Mouse (Mus musculus) CH12.LX (cell line): ENCODE measurements around the gene Bcl7b. TPM values are rescaled to one million over a fixed set of nuclear protein-coding genes. Genes with fewer than 3 reads are reported as not detected.
A peak's percentile ranks its signal among the peaks of the same experiment; 100 is the strongest.

Source experiments
- DNase-seq: peaks from one replicate; pipeline ENCODE4 v3.0.0-alpha.2; 2013; ENCODE audit errors: extremely low read depth
- H3K27ac ChIP-seq: 2 replicates; pipeline ENCODE4 v1.5.1; 2012; ENCODE audit warnings: low read depth, mild to moderate bottlenecking, control low read depth, moderate library complexity; ENCODE audit not compliant: insufficient read depth
- H3K27me3 ChIP-seq: replicated peaks from 2 replicates; pipeline ENCODE3; 2012; ENCODE audit warnings: inconsistent platforms
- H3K36me3 ChIP-seq, 2 experiments: replicated peaks in 1 of 2; 2 replicates each; pipeline versions ENCODE3 to v1.6.1; 2012; ENCODE audit warnings: inconsistent platforms in 1 of 2, low read length in 1 of 2, mild to moderate bottlenecking in 1 of 2, mixed read lengths in 1 of 2, moderate library complexity in 1 of 2; ENCODE audit not compliant: control insufficient read depth in 1 of 2, insufficient read depth in 1 of 2
- H3K4me1 ChIP-seq, 2 experiments: 2 replicates each; pipeline ENCODE4 v1.6.1; 2012; ENCODE audit warnings: inconsistent platforms in 1 of 2, moderate library complexity in 1 of 2; ENCODE audit not compliant: insufficient read depth in 2 of 2, control insufficient read depth in 1 of 2
- H3K4me2 ChIP-seq: 2 replicates; pipeline ENCODE4 v1.6.1; 2012; ENCODE audit warnings: low read depth, mild to moderate bottlenecking, control low read depth; ENCODE audit not compliant: poor library complexity, insufficient read depth, severe bottlenecking
- H3K4me3 ChIP-seq, 3 experiments: fragments of 150-350 bp in 1 of 3; sonication (generic) in 1 of 3; replicated peaks in 1 of 3; 2 replicates each; pipeline versions ENCODE3 to v1.5.1; 2011 to 2012; ENCODE audit warnings: low read depth in 2 of 3, low read length in 2 of 3, mild to moderate bottlenecking in 2 of 3, moderate library complexity in 2 of 3, control low read depth in 1 of 3, improper control_type of control experiment in 1 of 3, inconsistent platforms in 1 of 3, mixed read lengths in 1 of 3; ENCODE audit not compliant: poor library complexity in 1 of 3
- H3K79me2 ChIP-seq: replicated peaks from 2 replicates; pipeline ENCODE4 v1.6.1; 2012; ENCODE audit warnings: mild to moderate bottlenecking, moderate library complexity; ENCODE audit not compliant: control insufficient read depth, poor library complexity, insufficient read depth, severe bottlenecking; ENCODE audit errors: extremely low read depth
- H3K9ac ChIP-seq: 2 replicates; pipeline ENCODE4 v1.6.1; 2012; ENCODE audit warnings: low read depth, mild to moderate bottlenecking, control low read depth, moderate library complexity; ENCODE audit not compliant: insufficient read depth
- H3K9me3 ChIP-seq: replicated peaks from 2 replicates; pipeline ENCODE3; 2012; ENCODE audit warnings: low read length, inconsistent platforms, mixed read lengths
- BHLHE40 ChIP-seq: IDR thresholded peaks from 2 replicates; pipeline ENCODE4 v1.6.1; 2011; ENCODE audit warnings: mild to moderate bottlenecking, low read depth, low read length, improper control_type of control experiment
- CHD1 ChIP-seq: IDR thresholded peaks from 2 replicates; pipeline ENCODE4 v1.6.1; 2012; ENCODE audit warnings: low read depth, low read length, improper control_type of control experiment, inconsistent platforms
- CTCF ChIP-seq, 2 experiments: IDR thresholded peaks in 1 of 2; conservative IDR thresholded peaks in 1 of 2; 2 replicates each; pipeline ENCODE4 v1.5.1; 2011 to 2012; ENCODE audit warnings: low read depth in 2 of 2, low read length in 2 of 2, improper control_type of control experiment in 1 of 2, inconsistent platforms in 1 of 2, mild to moderate bottlenecking in 1 of 2, moderate library complexity in 1 of 2
- ELF1 ChIP-seq: IDR thresholded peaks from 2 replicates; pipeline ENCODE4 v1.6.1; 2014; ENCODE audit warnings: low read depth, mild to moderate bottlenecking, inconsistent platforms, low read length, improper control_type of control experiment
- IRF4 ChIP-seq: IDR thresholded peaks from 2 replicates; pipeline ENCODE4 v1.6.1; 2014; ENCODE audit warnings: low read depth, mild to moderate bottlenecking, inconsistent platforms, low read length, improper control_type of control experiment
- MAFK ChIP-seq: IDR thresholded peaks from 2 replicates; pipeline ENCODE4 v1.6.1; 2011; ENCODE audit warnings: low read length, improper control_type of control experiment; ENCODE audit not compliant: insufficient replicate concordance
- MXI1 ChIP-seq: IDR thresholded peaks from 2 replicates; pipeline ENCODE4 v1.6.1; 2011; ENCODE audit warnings: mild to moderate bottlenecking, low read depth, low read length, improper control_type of control experiment
- MYC ChIP-seq: IDR thresholded peaks from 2 replicates; pipeline ENCODE4 v1.6.1; 2011; ENCODE audit warnings: low read depth, mild to moderate bottlenecking, improper control_type of control experiment, low read length
- PAX5 ChIP-seq: IDR thresholded peaks from 2 replicates; pipeline ENCODE4 v1.6.1; 2012; ENCODE audit warnings: low read length, inconsistent platforms, mixed read lengths
- POLR2A ChIP-seq: IDR thresholded peaks from 2 replicates; pipeline ENCODE4 v1.6.1; 2011; ENCODE audit warnings: low read depth, mild to moderate bottlenecking, improper control_type of control experiment, low read length
- RAD21 ChIP-seq: IDR thresholded peaks from 2 replicates; pipeline ENCODE4 v1.6.1; 2011; ENCODE audit warnings: low read depth, mild to moderate bottlenecking, low read length, improper control_type of control experiment, moderate library complexity
- SIN3A ChIP-seq: IDR thresholded peaks from 2 replicates; pipeline ENCODE4 v1.6.1; 2012; ENCODE audit warnings: low read length, improper control_type of control experiment, inconsistent platforms
- SMC3 ChIP-seq: IDR thresholded peaks from 2 replicates; pipeline ENCODE4 v1.6.1; 2011; ENCODE audit warnings: low read depth, low read length, improper control_type of control experiment
- UBTF ChIP-seq: IDR thresholded peaks from 2 replicates; pipeline ENCODE4 v1.6.1; 2012; ENCODE audit warnings: low read depth, mild to moderate bottlenecking, inconsistent platforms, low read length, improper control_type of control experiment, moderate library complexity
- USF1 ChIP-seq: IDR thresholded peaks from 2 replicates; pipeline ENCODE4 v1.6.1; 2014; ENCODE audit warnings: low read depth, mild to moderate bottlenecking, inconsistent platforms, low read length, improper control_type of control experiment
- USF2 ChIP-seq: conservative IDR thresholded peaks from 2 replicates; pipeline ENCODE4 v1.6.1; 2011; ENCODE audit warnings: low read depth, low read length, improper control_type of control experiment
- ZC3H11A ChIP-seq: IDR thresholded peaks from 2 replicates; pipeline ENCODE4 v1.6.1; 2012; ENCODE audit warnings: low read depth, mild to moderate bottlenecking, inconsistent platforms, low read length, improper control_type of control experiment
- dilution Hi-C: fragments of 300-500 bp; cut with MboI; formaldehyde crosslinking; loops from 2 replicates; pipeline ENCODE4 v1.14.3; 2020; ENCODE audit warnings: low sequenced_read_pairs; ENCODE audit not compliant: extremely low pct_unique_long_range_greater_than_20kb, extremely low pct_ligation_motif_present
- in situ Hi-C: fragments of 300-500 bp; cut with MboI; formaldehyde crosslinking; loops from 3 replicates; pipeline ENCODE4 v1.14.3; 2019; ENCODE audit warnings: low sequenced_read_pairs, low pct_ligation_motif_present, low pct_unique_long_range_greater_than_20kb, mixed read lengths
- polyA plus RNA-seq: library from polyadenylated mRNA; unstranded; fragments of >175 nt; gene quantifications from 2 replicates; pipeline ENCODE4 v1.2.1, GENCODE M21; 2012; ENCODE audit warnings: low read depth; ENCODE audit not compliant: insufficient read length
- total RNA-seq, 2 experiments: library from RNA; depleted of rRNA; stranded (reverse); fragments of 300-350 nt in 1 of 2; fragments of >200 nt in 1 of 2; gene quantifications; 2 replicates each; pipeline ENCODE4 v1.2.3; 2012 to 2014

Bcl7b gene
- total and polyA plus RNA-seq, 3 experiments, result 20.1 to 40.8 (median 24.1) TPM

DNA sequence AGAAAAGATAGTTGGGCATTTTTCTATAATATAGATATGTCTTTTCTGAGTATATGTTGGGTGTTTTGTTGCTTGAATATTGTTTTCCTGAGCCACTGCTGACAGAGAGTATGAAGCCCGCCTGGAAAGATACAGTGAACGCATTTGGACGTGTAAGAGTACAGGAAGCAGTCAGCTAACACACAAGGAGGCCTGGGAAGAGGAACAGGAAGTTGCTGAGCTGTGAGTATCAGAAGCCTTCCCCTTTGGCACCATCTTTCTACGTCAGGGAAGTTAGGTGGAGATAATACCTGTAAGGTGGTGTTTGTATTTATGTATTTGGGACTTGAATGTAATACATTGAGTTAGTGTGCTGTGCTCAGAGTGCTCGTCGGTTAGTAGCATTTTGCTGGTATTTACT, 28.3 kb downstream of the Bcl7b start:
- Histone ChIP-seq H3K4me1 (peaks cover 0 to 40% of the 10 kb centered on the region in 2 experiments; a peak in 2 of 4 replicates), H3K9ac (no peak overlapping the region), H3K79me2 (peaks cover 84% of the 10 kb centered on the region), H3K4me2 (no peak overlapping the region), H3K36me3 (peaks cover 29 to 85% of the 10 kb centered on the region in 2 experiments), H3K27me3 (no peaks in the 10 kb centered on the region), H3K27ac (no peak overlapping the region), H3K9me3 (no peaks in the 10 kb centered on the region), H3K4me3 (no peak overlapping the region)
- peak; percentile 52; the same call in 1 of the 2 replicates for TF ChIP-seq ELF1
- TF ChIP-seq USF2, result no peak
- in situ Hi-C loops (no loop called here), dilution Hi-C loops (no loop called here)
- DNase-seq, result no peak

DNA sequence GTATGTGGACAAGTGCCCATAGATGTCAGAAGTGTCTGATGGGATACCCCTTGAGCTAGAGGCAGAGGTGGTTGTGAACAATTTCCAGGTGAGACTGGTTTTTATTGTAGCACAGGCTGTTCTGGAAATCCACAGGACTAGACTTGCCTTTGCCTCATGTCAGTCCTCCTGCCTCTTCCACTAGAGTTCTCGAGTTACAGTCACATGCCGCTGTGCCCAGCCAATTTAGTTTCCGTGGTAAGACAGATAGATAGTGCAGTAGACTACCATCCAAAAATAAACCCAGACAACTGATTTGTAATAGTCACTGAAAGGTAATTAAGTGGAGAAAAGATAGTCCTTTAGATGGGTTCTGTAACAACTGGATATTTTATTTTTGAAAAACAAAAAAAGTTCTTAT, 34.7 kb downstream of the Bcl7b start:
- Histone ChIP-seq H3K4me2 (no peak overlapping the region), H3K27me3 (no peaks in the 10 kb centered on the region)
- no peak for DNase-seq
- TF ChIP-seq IRF4 (no peak), BHLHE40 (peak; percentile 62), MXI1 (no peak)
- TF ChIP-seq, all 38 proteins: peak for 1
- dilution Hi-C loops, result no loop called here
- no peak overlapping the region for H3K27ac ChIP-seq
- no peak overlapping the region for H3K4me3 ChIP-seq
- H3K9me3 ChIP-seq, result no peaks in the 10 kb centered on the region
- in situ Hi-C loops, result no loop called here
- H3K79me2 ChIP-seq, result peaks cover 63% of the 10 kb centered on the region
- peaks cover 0 to 7% of the 10 kb centered on the region in 2 experiments; a peak in 2 of 4 replicates for H3K4me1 ChIP-seq
- peaks cover 49 to 90% of the 10 kb centered on the region in 2 experiments for H3K36me3 ChIP-seq
- H3K9ac ChIP-seq, result no peak overlapping the region

DNA sequence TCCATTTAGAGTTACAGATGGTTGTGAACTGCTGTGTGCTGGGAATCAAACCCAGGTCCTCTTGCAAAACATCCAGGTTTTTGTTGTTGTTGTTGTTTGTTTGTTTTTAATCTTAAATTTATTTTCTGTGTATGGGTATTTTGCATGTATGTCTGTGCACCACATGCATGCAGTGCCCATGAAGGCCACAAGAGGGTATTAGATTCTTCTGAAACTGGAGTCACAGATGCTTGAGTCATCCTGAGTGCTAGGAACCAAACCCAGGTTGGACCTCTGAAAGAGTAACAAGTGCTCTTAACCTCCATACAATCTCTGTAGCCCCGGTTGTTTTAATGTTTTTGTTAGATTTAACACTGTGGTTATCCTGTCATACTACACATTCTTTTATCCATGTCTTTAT, 40.1 kb downstream of the Bcl7b start:
- dilution Hi-C loops (no loop called here), in situ Hi-C loops (no loop called here)
- Histone ChIP-seq H3K4me2 (no peak overlapping the region), H3K9ac (no peak overlapping the region), H3K79me2 (peaks cover 31% of the 10 kb centered on the region), H3K27me3 (no peaks in the 10 kb centered on the region), H3K4me3 (no peak overlapping the region), H3K9me3 (no peaks in the 10 kb centered on the region), H3K27ac (no peak overlapping the region), H3K36me3 (peaks cover 58 to 95% of the 10 kb centered on the region in 2 experiments), H3K4me1 (no peaks in the 10 kb centered on the region)
- TF ChIP-seq POLR2A, result no peak
- TF ChIP-seq RAD21, result peak; percentile 1
- peak; percentile 40 to 43; a peak in 3 of 4 replicates for TF ChIP-seq CTCF (conservative IDR thresholded peaks at IDR 0.05 in 1 of 2, IDR thresholded peaks at IDR 0.05 in 1 of 2; ENCODE audit: low read depth in 2 of 2, low read length in 2 of 2)
- no peak for TF ChIP-seq ZC3H11A
- TF ChIP-seq CHD1, result no peak
- no peak for TF ChIP-seq USF1
- TF ChIP-seq MYC, result no peak
- TF ChIP-seq PAX5, result no peak
- no peak for TF ChIP-seq BHLHE40
- TF ChIP-seq USF2, result no peak
- TF ChIP-seq MAFK, result no peak
- peak; percentile 13 for TF ChIP-seq SMC3
- no peak for TF ChIP-seq UBTF
- TF ChIP-seq SIN3A, result no peak
- no peak for TF ChIP-seq MXI1
- DNase-seq, result no peak
